Mouse (Mus musculus) bone marrow, adult 2 months (tissue): ENCODE measurements at regions not wholly inside any gene's neighbourhood (a gene's known extent, or its start where the extent isn't known, plus 50 kb on each side); places are given as distances from the start of the nearest gene placed in this dataset.

Experiments
- CTCF ChIP-seq: fragments of 200-500 bp; IDR thresholded peaks from 2 replicates; pipeline ENCODE4 v1.5.1; 2011; ENCODE audit warnings: low read length, control low read depth; ENCODE audit not compliant: control insufficient read depth, insufficient read depth
- POLR2A ChIP-seq: fragments of 200-500 bp; IDR thresholded peaks from 2 replicates; pipeline ENCODE4 v1.6.1; 2011; ENCODE audit warnings: low read depth, mild to moderate bottlenecking, control low read depth, low read length, borderline replicate concordance; ENCODE audit not compliant: control insufficient read depth

- TF ChIP-seq CTCF: no peak
- TF ChIP-seq POLR2A: no peak
Observed at GRCm38 (mm10) chr12:71767896-71768295, 63.0 kb upstream of the Daam1 start.
